Mouse (Mus musculus) monocyte, adult 2 months (primary cell): ENCODE results near the gene Magel2.

Source experiments
- DNase-seq, 2 experiments: peaks; one replicate each; pipeline ENCODE4 v3.0.0; 2022; ENCODE audit warnings: low spot score in 2 of 2, low read depth in 1 of 2

Magel2 gene

GRCm38 (mm10) chr7:62420566-62420965 lies 43.8 kb downstream of the Magel2 start:
- DNase-seq, result no peak

GRCm38 (mm10) chr7:62423210-62423609 lies 46.4 kb downstream of the Magel2 start:
- DNase-seq, result no peak

GRCm38 (mm10) chr7:62428337-62428736 lies 51.5 kb downstream of the Magel2 start:
- no peak for DNase-seq
